Mouse (Mus musculus) small intestine, adult 10 weeks (tissue): Measurements from ENCODE around the gene Syt14. TPM values are rescaled to one million over a fixed set of nuclear protein-coding genes. Genes with fewer than 3 reads are reported as not detected.

Experiments
- polyA plus RNA-seq: library from polyadenylated mRNA; stranded (reverse); fragments of 350-450 nt; fragmentation: Illumina TruSeq; extraction: RNeasy Lipid Tissue Mini Kit (QIAGEN cat#74804); gene quantifications from one replicate; pipeline ENCODE4 v1.2.3, GENCODE M21; 2014; ENCODE audit warnings: low replicate concordance

Syt14 gene
- 0.74 TPM for polyA plus RNA-seq

DNA sequence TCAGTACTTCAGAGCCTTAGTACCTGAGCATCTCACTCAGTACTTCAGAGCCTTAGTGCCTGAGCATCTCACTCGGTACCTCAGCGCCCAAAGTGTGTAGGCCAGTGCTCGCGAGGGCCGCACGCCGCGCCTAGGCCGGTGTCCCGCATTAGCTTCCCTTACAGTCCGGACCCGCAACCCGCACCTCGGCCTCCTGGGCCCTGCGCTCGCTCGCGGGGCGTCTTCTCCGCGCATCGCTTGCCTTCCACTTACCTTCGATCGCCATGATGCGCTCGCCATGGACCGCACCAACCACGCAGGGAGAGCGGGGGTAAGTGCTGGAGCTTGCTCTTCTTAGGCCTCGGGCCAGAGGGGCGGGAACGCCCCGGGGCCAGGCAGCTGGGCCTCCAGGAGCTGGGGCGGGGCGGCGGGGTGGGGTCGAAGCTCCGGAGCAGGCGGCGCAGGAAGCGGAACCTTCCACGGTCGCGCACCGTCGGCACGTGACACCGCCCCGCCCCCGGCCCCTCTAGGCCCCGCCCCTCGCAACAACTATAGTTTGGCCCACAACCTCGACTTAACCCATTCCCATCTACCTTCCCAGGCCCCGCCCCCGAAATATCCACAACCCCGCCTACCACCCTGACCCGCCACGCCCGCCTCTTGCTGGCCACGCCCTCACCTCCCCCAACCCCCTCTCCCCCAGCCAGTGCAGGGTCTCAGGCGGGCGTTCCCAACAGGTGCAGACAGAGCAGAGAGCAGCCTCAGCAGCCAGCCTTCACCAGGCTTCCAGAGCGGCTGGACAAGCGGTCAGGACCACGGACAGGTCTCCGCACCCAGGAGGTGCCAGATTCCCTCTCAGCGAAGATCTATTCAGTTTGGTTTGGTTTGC, at the start of gene Syt14:
Gene Syt14 (minus strand): TSS at position 405 of the 868 bp plus-strand sequence.

DNA sequence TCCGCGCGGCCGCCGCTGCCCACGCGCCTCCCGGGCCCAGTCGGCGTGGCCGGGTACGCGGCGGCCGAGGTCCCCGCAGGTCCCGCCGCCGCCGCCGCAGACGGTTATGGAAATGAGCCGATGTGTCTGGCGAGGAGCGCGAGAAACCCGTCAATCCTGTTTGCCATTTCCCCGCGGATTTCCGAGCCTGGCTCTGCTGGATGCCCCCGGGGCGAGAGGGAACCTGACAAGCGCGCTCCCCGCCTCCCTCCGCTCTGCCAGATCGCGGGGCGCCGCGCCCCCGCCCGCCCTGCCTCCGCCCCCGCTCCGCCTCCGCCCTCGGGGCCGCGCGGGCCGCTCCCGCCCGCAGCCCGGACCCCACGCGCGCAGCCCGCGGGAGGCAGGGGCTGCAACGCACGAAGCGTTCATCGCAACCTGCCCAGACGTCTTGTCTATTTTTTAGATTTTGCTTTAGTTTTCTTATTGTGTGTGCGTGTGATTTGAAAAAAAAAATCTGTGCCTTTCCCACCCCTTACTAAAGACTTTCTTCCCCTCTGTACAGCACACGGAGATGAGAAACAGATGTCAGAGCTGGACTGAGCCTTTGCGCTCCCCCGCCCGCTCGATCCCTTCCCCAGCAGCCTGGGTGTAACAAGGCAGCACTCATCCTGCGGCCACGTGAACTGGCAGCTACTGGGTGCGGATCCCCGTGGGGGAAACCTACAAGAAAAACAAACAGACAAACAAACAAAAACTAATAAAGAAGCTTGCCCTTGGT, 179.9 kb downstream of the Syt14 start, which contains the start of gene Sertad4:
Gene Sertad4 (minus strand): TSS at position 283 of the 757 bp plus-strand sequence.

Other genes with a start within 250 kb of the Syt14 start
- gene Sertad4, start 180.0 kb downstream of the Syt14 start, polyA plus RNA-seq: 1.9 TPM
- gene Diexf, start 94.5 kb upstream of the Syt14 start, polyA plus RNA-seq: 6.9 TPM
- 234 TPM for gene Irf6, start 117.3 kb upstream of the Syt14 start, polyA plus RNA-seq
- 17.8 TPM for gene A130010J15Rik, start 132.3 kb upstream of the Syt14 start, polyA plus RNA-seq
- gene Traf3ip3, start 165.9 kb upstream of the Syt14 start, polyA plus RNA-seq: 3.6 TPM
- gene Lamb3, start 171.9 kb upstream of the Syt14 start, polyA plus RNA-seq: 1.9 TPM
- 10.7 TPM for gene Hsd11b1, start 228.3 kb upstream of the Syt14 start, polyA plus RNA-seq
- gene G0s2, start 237.4 kb upstream of the Syt14 start, polyA plus RNA-seq: not detected